Mouse (Mus musculus) macrophage (primary cell): ENCODE results near the gene Bphl. TPM values are rescaled to one million over a fixed set of nuclear protein-coding genes. Genes with fewer than 3 reads are reported as not detected.

Source experiments
- H3K27ac ChIP-seq: fragments of 350-480 bp; formaldehyde crosslinking; 2 replicates; pipeline ENCODE4 v1.9.0; 2021
- H3K36me3 ChIP-seq: fragments of 350-480 bp; formaldehyde crosslinking; 2 replicates; pipeline ENCODE4 v1.9.0; 2021; ENCODE audit errors: inconsistent target
- H3K4me3 ChIP-seq: fragments of 350-480 bp; formaldehyde crosslinking; 2 replicates; pipeline ENCODE4 v1.9.0; 2021; ENCODE audit errors: inconsistent target
- H3K79me2 ChIP-seq: fragments of 350-480 bp; formaldehyde crosslinking; 2 replicates; pipeline ENCODE4 v1.9.0; 2021; ENCODE audit errors: inconsistent target
- WGBS: methylation state at CpG from one replicate; pipeline ENCODE4 v1.1.7; 2026; ENCODE audit warnings: inconsistent platforms; ENCODE audit not compliant: missing documents; 5-methylcytosine and 5-hydroxymethylcytosine counted together
- polyA plus RNA-seq: library from polyadenylated mRNA; stranded (reverse); fragments of 250-400 nt; gene quantifications from 3 replicates; pipeline ENCODE4 v1.2.4, GENCODE M21; 2018; ENCODE audit warnings: inconsistent platforms

Gene Bphl
- polyA plus RNA-seq, 1 experiment from 2014 or later, result 16.8 TPM

GRCm38 (mm10) chr13:34111878-34112277, 74.5 kb downstream of the Bphl start:
- WGBS, result 88% methylated on average over 3 of the region's 3 CpGs
- no peak overlapping the region for H3K27ac ChIP-seq
- no peak overlapping the region for H3K4me3 ChIP-seq

GRCm38 (mm10) chr13:34112369-34113081, 75.1 kb downstream of the Bphl start:
- no peaks in the 10 kb centered on the region for H3K36me3 ChIP-seq
- no peak overlapping the region for H3K4me3 ChIP-seq
- H3K79me2 ChIP-seq, result no peaks in the 10 kb centered on the region
- WGBS, result 74% methylated on average over 5 of the region's 5 CpGs
- no peak overlapping the region for H3K27ac ChIP-seq

More at GRCm38 (mm10) chr13:34111878-34112277, 74.5 kb downstream of the Bphl start:
- no peaks in the 10 kb centered on the region for H3K36me3 ChIP-seq
- H3K79me2 ChIP-seq, result no peaks in the 10 kb centered on the region

- H3K4me3 ChIP-seq, result no peak overlapping the region
- 96% methylated on average over 3 of the region's 3 CpGs for WGBS
- H3K36me3 ChIP-seq, result no peaks in the 10 kb centered on the region
- no peaks in the 10 kb centered on the region for H3K79me2 ChIP-seq
- no peak overlapping the region for H3K27ac ChIP-seq
These were observed 75.7 kb downstream of the Bphl start for GRCm38 (mm10) chr13:34113086-34113485.

GRCm38 (mm10) chr13:34114654-34115053, 77.3 kb downstream of the Bphl start:
- WGBS, result 68% methylated on average over 4 of the region's 4 CpGs
- Histone ChIP-seq H3K27ac (no peak overlapping the region), H3K36me3 (no peaks in the 10 kb centered on the region), H3K79me2 (no peaks in the 10 kb centered on the region), H3K4me3 (no peak overlapping the region)

- Histone ChIP-seq H3K79me2 (no peaks in the 10 kb centered on the region), H3K36me3 (no peaks in the 10 kb centered on the region), H3K4me3 (no peak overlapping the region), H3K27ac (no peak overlapping the region)
- WGBS, result 90% methylated on average over 6 of the region's 6 CpGs
These were observed 79.1 kb downstream of the Bphl start for GRCm38 (mm10) chr13:34116508-34116907.

GRCm38 (mm10) chr13:34118816-34119215, 81.4 kb downstream of the Bphl start:
- no peak overlapping the region for H3K27ac ChIP-seq
- H3K4me3 ChIP-seq, result no peak overlapping the region
- 96% methylated on average over 4 of the region's 4 CpGs for WGBS
- no peaks in the 10 kb centered on the region for H3K79me2 ChIP-seq
- no peaks in the 10 kb centered on the region for H3K36me3 ChIP-seq

GRCm38 (mm10) chr13:34119406-34119805, 82.0 kb downstream of the Bphl start:
- H3K36me3 ChIP-seq, result no peaks in the 10 kb centered on the region
- H3K4me3 ChIP-seq, result no peak overlapping the region
- 63% methylated on average over 4 of the region's 4 CpGs for WGBS
- no peak overlapping the region for H3K27ac ChIP-seq
- H3K79me2 ChIP-seq, result no peaks in the 10 kb centered on the region

GRCm38 (mm10) chr13:34120536-34120935, 83.1 kb downstream of the Bphl start:
- 89% methylated on average over 2 of the region's 2 CpGs for WGBS

More at GRCm38 (mm10) chr13:34120536-34120935, 83.1 kb downstream of the Bphl start:
- no peaks in the 10 kb centered on the region for H3K36me3 ChIP-seq
- no peak overlapping the region for H3K27ac ChIP-seq
- no peak overlapping the region for H3K4me3 ChIP-seq
- no peaks in the 10 kb centered on the region for H3K79me2 ChIP-seq

Other genes with a start within 250 kb of the Bphl start
- not detected in 3 replicates for gene Serpinb6e, start 194.2 kb upstream of the Bphl start, polyA plus RNA-seq
- gene Serpinb6c, start 131.9 kb upstream of the Bphl start, polyA plus RNA-seq, result not detected in 3 replicates
- gene Nqo2, start 72.9 kb upstream of the Bphl start, polyA plus RNA-seq, result 31.7 to 46.3 TPM (median 42.0 TPM) in 3 replicates
- 61.5 to 114 TPM (median 61.6 TPM) in 3 replicates for gene Ripk1, start 35.2 kb upstream of the Bphl start, polyA plus RNA-seq
- gene Serpinb6a, start 34.8 kb upstream of the Bphl start, polyA plus RNA-seq, result 845 to 1,624 TPM (median 1,052 TPM) in 3 replicates
- 162 to 260 TPM (median 170 TPM) in 3 replicates for gene Tubb2a, start 40.4 kb downstream of the Bphl start, polyA plus RNA-seq
- gene Tubb2b, start 92.9 kb downstream of the Bphl start, polyA plus RNA-seq, result 3.6 to 6.5 TPM (median 5.1 TPM) in 3 replicates
- 13.9 to 63.8 TPM (median 55.2 TPM) in 3 replicates for gene Psmg4, start 125.4 kb downstream of the Bphl start, polyA plus RNA-seq